Mouse (Mus musculus) olfactory bulb, adult 2 months (tissue): ENCODE data around the gene Nkx3-2. TPM values are rescaled to one million over a fixed set of nuclear protein-coding genes. Genes with fewer than 3 reads are reported as not detected.

Experiments used
- H3K27ac ChIP-seq: fragments of 200-500 bp; 2 replicates; pipeline ENCODE4 v1.5.1; 2012; ENCODE audit warnings: low read depth, low read length; ENCODE audit not compliant: insufficient read depth
- H3K4me1 ChIP-seq: fragments of 200-500 bp; 2 replicates; pipeline ENCODE4 v1.6.1; 2012; ENCODE audit warnings: low read length; ENCODE audit not compliant: control insufficient read depth, insufficient read depth
- H3K4me3 ChIP-seq: fragments of 200-500 bp; 2 replicates; pipeline ENCODE4 v1.5.1; 2012; ENCODE audit warnings: mild to moderate bottlenecking, low read depth, low read length, moderate library complexity; ENCODE audit not compliant: insufficient read depth
- CTCF ChIP-seq: fragments of 200-500 bp; IDR thresholded peaks from 2 replicates; pipeline ENCODE4 v1.5.1; 2012; ENCODE audit warnings: low read depth, mild to moderate bottlenecking, low read length, moderate library complexity; ENCODE audit not compliant: insufficient read depth
- POLR2A ChIP-seq: fragments of 200-500 bp; IDR thresholded peaks from 2 replicates; pipeline ENCODE4 v1.6.1; 2012; ENCODE audit warnings: mild to moderate bottlenecking, low read depth, low read length, moderate library complexity; ENCODE audit not compliant: insufficient read depth
- WGBS: fragments of 180-500 bp; shearing (Covaris S2); methylation state at CpG from one replicate; pipeline ENCODE4 v1.1.7; 2018; 5-methylcytosine and 5-hydroxymethylcytosine counted together
- polyA plus RNA-seq: library from polyadenylated mRNA; stranded (reverse); fragments of >200 nt; gene quantifications from 2 replicates; pipeline ENCODE4 v1.2.4, GENCODE M21; 2012; ENCODE audit warnings: low replicate concordance; ENCODE audit not compliant: missing spikeins, insufficient read depth, insufficient read length

The Nkx3-2 gene
- polyA plus RNA-seq, 1 experiment, result not detected

DNA sequence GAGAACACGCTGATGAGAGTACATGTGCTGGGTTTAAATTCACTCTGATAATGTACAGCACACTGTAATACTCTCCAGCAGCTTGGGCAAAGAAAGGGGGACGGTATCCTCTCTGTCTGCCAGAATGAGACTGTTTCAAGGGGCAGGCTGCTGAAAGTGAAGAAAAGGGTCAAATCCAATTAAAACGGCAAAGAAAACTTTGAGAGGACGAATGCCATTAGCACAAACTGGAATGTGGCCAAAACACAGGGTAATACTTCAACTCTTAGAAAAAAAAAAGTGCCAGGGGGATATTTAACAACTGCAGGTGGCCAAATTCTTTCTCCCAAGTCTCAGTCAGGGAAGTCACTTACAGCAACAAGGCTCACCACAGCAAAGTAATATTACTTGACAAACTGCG is 27.3 kb downstream of the Nkx3-2 start:
- TF ChIP-seq POLR2A (no peak), CTCF (no peak)
- H3K4me3 ChIP-seq, result no peak overlapping the region
- no peaks in the 10 kb centered on the region for H3K4me1 ChIP-seq
- H3K27ac ChIP-seq, result no peak overlapping the region
- WGBS, result 53% methylated on average over 5 of the region's 5 CpGs

DNA sequence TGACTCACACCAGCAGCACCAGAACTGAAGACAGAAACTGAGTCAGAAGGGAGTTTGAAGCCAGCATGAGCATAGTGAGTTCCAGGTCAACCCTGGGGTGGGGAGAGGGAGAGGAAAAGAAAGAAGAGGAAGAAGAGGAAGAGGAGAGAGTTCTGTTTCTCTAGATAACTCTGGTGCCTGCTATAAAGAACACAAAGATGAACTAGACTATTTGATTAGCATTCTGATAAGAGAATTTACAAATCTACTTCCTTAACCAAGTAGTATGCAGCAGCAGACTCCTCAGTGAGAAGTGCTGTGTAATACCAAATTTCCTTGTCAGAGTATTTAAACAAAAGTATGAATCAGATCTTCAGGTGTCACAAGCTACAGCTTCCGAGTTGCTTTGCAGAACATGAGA is 37.3 kb downstream of the Nkx3-2 start:
- no peaks in the 10 kb centered on the region for H3K4me1 ChIP-seq
- 84% methylated on average over 1 of the region's 1 CpGs for WGBS
- no peak overlapping the region for H3K27ac ChIP-seq
- no peak for TF ChIP-seq POLR2A
- H3K4me3 ChIP-seq, result no peak overlapping the region

DNA sequence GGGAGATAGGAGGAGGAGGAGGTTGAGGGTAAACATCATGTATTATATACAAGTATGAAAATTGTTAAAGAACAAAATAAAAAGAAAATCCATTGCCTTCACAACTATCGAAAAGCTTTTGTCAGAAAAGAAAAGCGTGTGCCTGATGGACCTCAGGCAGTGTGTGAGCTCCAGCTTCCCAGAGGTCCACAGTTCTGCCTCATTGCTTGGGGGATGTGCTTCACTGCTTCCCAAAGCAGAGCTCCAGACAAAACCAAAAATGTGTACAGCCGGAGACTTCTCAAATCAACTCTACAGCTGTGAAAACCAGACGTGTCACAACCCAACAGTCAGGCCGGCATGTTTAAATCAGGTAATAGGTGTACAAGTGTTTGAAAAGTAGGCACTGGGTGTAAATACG is 38.7 kb downstream of the Nkx3-2 start:
- H3K27ac ChIP-seq, result no peak overlapping the region
- TF ChIP-seq CTCF (no peak), POLR2A (no peak)
- no peaks in the 10 kb centered on the region for H3K4me1 ChIP-seq
- 73% methylated on average over 6 of the region's 6 CpGs for WGBS
- H3K4me3 ChIP-seq, result no peak overlapping the region

Other genes with a start within 250 kb of the Nkx3-2 start
- not detected in 2 replicates for gene Rab28, start 56.3 kb downstream of the Nkx3-2 start, polyA plus RNA-seq
- 80.0 TPM in 1 of 2 replicates, not detected in the other for gene Bod1l, start 79.8 kb upstream of the Nkx3-2 start, polyA plus RNA-seq